Mouse (Mus musculus): ENCODE results near the gene Gm16440.
"Not testable (repeated sequence)": the region's sequence is repeated elsewhere in the genome, so short reads cannot be mapped to it uniquely, and the experiment has no call there.

The Gm16440 gene

GRCm38 (mm10) chr14:6390219-6390618 is at the start of gene Gm16440:
Gene Gm16440, minus strand, starts transcription at chr14:6390319.
- not testable (repeated sequence) for DNase-seq (ENCODE audit: low read depth, low spot score)

DNA sequence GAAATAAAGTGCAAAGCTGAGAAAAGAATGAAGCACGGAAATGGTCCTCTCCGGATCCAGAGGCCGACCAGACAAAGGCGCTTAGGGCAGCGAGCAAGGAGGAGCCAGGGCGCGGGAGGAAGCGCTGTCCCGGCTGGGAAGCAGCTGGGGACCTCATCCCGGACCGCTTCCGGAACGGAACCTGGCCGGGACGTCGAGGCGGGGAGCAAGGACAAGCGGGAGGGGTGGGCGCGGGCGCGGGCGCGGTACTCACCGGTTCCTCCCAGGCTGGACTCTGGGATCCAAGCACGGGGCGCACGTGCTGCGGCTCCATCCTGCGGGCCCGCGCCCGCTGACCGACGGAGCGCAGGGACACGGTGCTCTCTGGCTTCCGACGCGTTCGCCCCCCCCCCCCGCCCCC is 36.6 kb upstream of the Gm16440 start:
- not testable (repeated sequence) for DNase-seq (ENCODE audit: low read depth, low spot score)

DNA sequence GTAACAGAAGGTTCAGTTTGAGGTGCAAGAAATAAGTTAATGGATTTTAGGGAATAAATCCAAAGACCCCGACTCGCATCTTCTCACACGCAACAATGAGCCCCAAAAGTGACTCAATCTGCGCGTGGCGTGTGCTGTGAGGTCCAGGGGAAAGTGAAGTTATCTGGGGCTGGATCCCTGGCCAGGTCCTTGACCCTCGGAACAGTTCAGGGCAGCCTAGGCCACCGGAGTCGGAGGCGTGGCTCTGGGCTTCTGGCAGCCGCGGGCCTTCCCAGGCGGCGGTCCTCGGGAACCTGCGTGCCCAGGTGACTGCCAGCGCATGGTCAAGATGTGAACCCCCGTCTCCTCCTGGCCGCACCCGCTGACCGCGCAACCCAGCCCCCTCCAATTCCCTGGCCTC is 36.2 kb upstream of the Gm16440 start:
- DNase-seq (ENCODE audit: low read depth, low spot score) = not testable (repeated sequence)

DNA sequence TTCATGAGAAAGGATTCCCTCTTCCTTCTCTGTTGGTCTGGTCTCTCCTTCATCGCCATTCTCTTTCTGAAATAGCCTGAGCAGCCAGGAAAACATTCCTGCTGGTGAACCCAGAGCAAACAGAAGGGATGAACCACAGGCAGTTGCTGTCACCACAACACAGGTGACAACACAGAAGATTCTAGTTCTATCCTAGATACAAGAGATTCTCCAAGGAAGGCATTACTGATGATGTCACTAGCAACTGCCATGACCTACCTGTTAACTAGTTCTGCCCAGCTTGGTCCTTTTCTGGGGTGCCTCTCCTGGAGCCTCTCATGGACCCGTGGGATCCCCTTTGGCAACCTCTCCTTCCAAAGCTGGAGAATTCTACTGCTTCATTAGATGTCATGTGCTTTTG is 22.3 kb upstream of the Gm16440 start, which contains the start of gene Gm3591:
TSS of gene Gm3591 (minus strand) at position 101 of the 400 bp plus-strand sequence.
- DNase-seq (ENCODE audit: low read depth, low spot score) = not testable (repeated sequence)

- not testable (repeated sequence) for DNase-seq (ENCODE audit: low read depth, low spot score)
Observed at GRCm38 (mm10) chr14:6343578-6343977, 46.5 kb downstream of the Gm16440 start, which contains the start of gene Gm3618. Gene Gm3618, minus strand, starts transcription at chr14:6343678.
